Mouse (Mus musculus) left cerebral cortex, adult 2 months (tissue): ENCODE measurements at regions not wholly inside any gene's neighbourhood (a gene's known extent, or its start where the extent isn't known, plus 50 kb on each side); places are given as distances from the start of the nearest gene placed in this dataset.

Experiments used
- DNase-seq, 2 experiments: peaks; one replicate each; pipeline ENCODE4 v3.0.0; 2021 to 2022; ENCODE audit warnings: low spot score in 2 of 2, mixed read lengths in 1 of 2; ENCODE audit errors: extremely low spot score in 1 of 2
- H3K27ac ChIP-seq: fragments of 200-600 bp; 2 replicates; pipeline ENCODE4 v1.8.1; 2022
- H3K4me3 ChIP-seq: fragments of 200-600 bp; 2 replicates; pipeline ENCODE4 v1.8.1; 2022
- CTCF ChIP-seq: fragments of 200-600 bp; IDR thresholded peaks from 2 replicates; pipeline ENCODE4 v1.8.1; 2022; ENCODE audit warnings: antibody characterized with exemption, mild to moderate bottlenecking, moderate library complexity
- intact Hi-C: fragments of 180-260 bp; cut with DNase I; formaldehyde crosslinking; loops from one replicate; pipeline ENCODE4 v1.15.1; 2025

DNA sequence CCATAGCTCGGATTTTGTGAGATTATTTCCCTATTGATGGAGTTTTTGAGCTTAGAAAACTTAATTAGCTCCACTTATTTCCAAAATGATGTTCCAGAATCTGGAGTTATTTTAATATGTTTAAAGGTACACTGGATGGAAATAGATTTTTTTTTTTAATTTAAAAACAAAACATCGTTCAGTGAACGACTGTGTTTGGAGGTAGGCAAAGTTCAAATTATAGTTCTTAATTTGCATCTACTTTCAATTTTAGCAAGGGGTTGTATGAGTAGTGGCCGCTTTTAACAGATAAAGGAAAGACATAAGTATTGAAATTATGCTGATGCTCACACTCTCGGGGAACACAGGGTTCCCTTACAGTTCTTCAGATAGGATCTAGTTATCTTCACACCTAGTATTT is 284.6 kb upstream of the Adgrl2 start:
- Histone ChIP-seq H3K4me3 (no peak overlapping the region), H3K27ac (no peak overlapping the region)
- no peak for TF ChIP-seq CTCF
- intact Hi-C loops = no loop called here
- no peak for DNase-seq

GRCm38 (mm10) chr3:149273993-149274692 is 283.8 kb upstream of the Adgrl2 start:
- DNase-seq = no peak
- intact Hi-C loops = no loop called here
- no peak for TF ChIP-seq CTCF
- no peak overlapping the region for H3K27ac ChIP-seq
- no peak overlapping the region for H3K4me3 ChIP-seq

- peak; percentile 22 for TF ChIP-seq CTCF
- intact Hi-C loops = no loop called here
- DNase-seq = no peak
- no peak overlapping the region for H3K4me3 ChIP-seq
- no peak overlapping the region for H3K27ac ChIP-seq
Observed at GRCm38 (mm10) chr3:149270459-149270858, 280.1 kb upstream of the Adgrl2 start.

GRCm38 (mm10) chr3:149262332-149262970 is 272.1 kb upstream of the Adgrl2 start:
- H3K4me3 ChIP-seq = no peak overlapping the region
- intact Hi-C loops = no loop called here
- no peak for TF ChIP-seq CTCF
- H3K27ac ChIP-seq = no peak overlapping the region
- no peak for DNase-seq

GRCm38 (mm10) chr3:149261764-149262163 is 271.4 kb upstream of the Adgrl2 start:
- intact Hi-C loops = no loop called here
- no peak for TF ChIP-seq CTCF
- Histone ChIP-seq H3K27ac (no peak overlapping the region), H3K4me3 (no peak overlapping the region)
- no peak for DNase-seq

- intact Hi-C loops = no loop called here
- Histone ChIP-seq H3K27ac (peak overlapping the region; percentile 47), H3K4me3 (0 out of 2 replicates have a peak overlapping the region, but pooled peaks have one; percentile 16)
- no peak for DNase-seq
- no peak for TF ChIP-seq CTCF
Observed at GRCm38 (mm10) chr3:149258826-149259225, 268.5 kb upstream of the Adgrl2 start.

GRCm38 (mm10) chr3:149256891-149257290 is 266.5 kb upstream of the Adgrl2 start:
- TF ChIP-seq CTCF = no peak
- Histone ChIP-seq H3K27ac (peak overlapping the region; percentile 38; the same call in 1 of the 2 replicates), H3K4me3 (no peak overlapping the region)
- no peak for DNase-seq
- intact Hi-C loops = no loop called here

DNA sequence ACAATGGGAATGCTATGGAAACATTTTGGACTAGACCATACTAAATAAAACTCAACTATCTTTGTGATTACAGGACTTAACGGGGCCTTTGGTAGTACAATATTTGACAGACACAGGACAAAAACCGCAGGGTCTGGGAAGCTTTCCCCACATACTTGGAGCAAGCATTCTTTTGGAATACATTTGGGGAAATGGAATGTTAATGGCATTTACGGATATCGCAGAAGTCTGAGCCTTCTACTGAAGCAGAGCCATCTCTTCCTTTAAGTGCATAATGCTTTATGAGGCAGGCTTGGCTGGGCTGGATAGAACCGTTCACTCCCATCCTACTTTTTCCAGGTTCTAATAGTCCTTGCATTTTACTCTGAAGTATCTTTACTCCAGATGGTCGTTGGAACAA is 262.7 kb upstream of the Adgrl2 start:
- DNase-seq = no peak
- Histone ChIP-seq H3K27ac (no peak overlapping the region), H3K4me3 (no peak overlapping the region)
- intact Hi-C loops = no loop called here
- TF ChIP-seq CTCF = no peak

DNA sequence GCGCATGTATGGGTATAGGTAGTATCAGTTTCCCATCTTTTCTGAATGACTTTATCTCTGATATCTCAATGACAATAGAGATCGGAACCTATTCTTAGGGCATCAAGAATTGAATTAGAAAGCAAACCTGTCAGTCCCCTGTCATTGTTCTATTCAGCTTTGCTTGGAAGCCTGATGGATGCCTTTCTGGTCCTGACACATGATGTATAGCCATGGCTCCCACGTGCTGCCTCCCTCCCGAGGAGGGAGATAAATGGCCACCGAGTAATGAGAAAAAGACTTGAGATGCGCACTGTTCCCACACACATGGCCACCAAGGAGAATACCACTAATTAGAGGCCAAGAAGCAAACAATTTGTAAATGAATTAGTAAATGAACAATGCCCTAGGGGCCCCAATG is 261.8 kb upstream of the Adgrl2 start:
- DNase-seq = no peak
- intact Hi-C loops = no loop called here
- Histone ChIP-seq H3K4me3 (no peak overlapping the region), H3K27ac (no peak overlapping the region)
- TF ChIP-seq CTCF = no peak

GRCm38 (mm10) chr3:149247626-149247987 is 257.3 kb upstream of the Adgrl2 start:
- no peak overlapping the region for H3K4me3 ChIP-seq
- intact Hi-C loops = no loop called here
- TF ChIP-seq CTCF = no peak
- no peak overlapping the region for H3K27ac ChIP-seq
- no peak for DNase-seq

- no peak overlapping the region for H3K27ac ChIP-seq
- TF ChIP-seq CTCF = no peak; the same call in 1 of the 2 replicates
- H3K4me3 ChIP-seq = no peak overlapping the region
- intact Hi-C loops = no loop called here
- no peak for DNase-seq
Observed at GRCm38 (mm10) chr3:149246935-149247625, 256.7 kb upstream of the Adgrl2 start.

GRCm38 (mm10) chr3:149239664-149240063 is 249.3 kb upstream of the Adgrl2 start:
- intact Hi-C loops = no loop called here
- Histone ChIP-seq H3K4me3 (no peak overlapping the region), H3K27ac (no peak overlapping the region)
- DNase-seq = no peak
- TF ChIP-seq CTCF = no peak

- DNase-seq = no peak
- Histone ChIP-seq H3K27ac (no peak overlapping the region), H3K4me3 (no peak overlapping the region)
- TF ChIP-seq CTCF = no peak
- intact Hi-C loops = no loop called here
Observed at GRCm38 (mm10) chr3:149238076-149238475, 247.7 kb upstream of the Adgrl2 start.
